Mouse (Mus musculus): ENCODE measurements around the gene Mstn.

GRCm38 (mm10) chr1:53061871-53062608, 600 bp downstream of the Mstn start:
- TF ChIP-seq MAFK (IDR thresholded peaks at IDR 0.05; ENCODE audit: insufficient read depth, low read depth, low read length): no peak
- TF ChIP-seq CHD2 (IDR thresholded peaks at IDR 0.05; ENCODE audit: low read depth, low read length): no peak
- TF ChIP-seq ZNF384 (IDR thresholded peaks at IDR 0.05; ENCODE audit: low read depth, low read length): no peak
- no peak for TF ChIP-seq HCFC1 (IDR thresholded peaks at IDR 0.05; ENCODE audit: borderline replicate concordance, insufficient read depth, low read length)
- TF ChIP-seq ZC3H11A (IDR thresholded peaks at IDR 0.05; ENCODE audit: borderline replicate concordance, low read depth, low read length): no peak
